Mouse (Mus musculus) embryonic facial prominence, embryonic 10.5 days (tissue): ENCODE results near the gene Gm49416. TPM values are rescaled to one million over a fixed set of nuclear protein-coding genes. Genes with fewer than 3 reads are reported as not detected.
"Not testable (repeated sequence)": the region's sequence is repeated elsewhere in the genome, so short reads cannot be mapped to it uniquely, and the experiment has no call there.

ENCODE experiments used
- DNase-seq: peaks from one replicate; pipeline ENCODE4 v3.0.0-alpha.2; 2017; ENCODE audit warnings: low spot score
- H3K27ac ChIP-seq: fragments of 300-500 bp; sonication (generic); replicated peaks from 2 replicates; pipeline ENCODE4 v1.5.1; 2016; ENCODE audit warnings: mild to moderate bottlenecking
- H3K27me3 ChIP-seq: fragments of 300-500 bp; sonication (generic); replicated peaks from 2 replicates; pipeline ENCODE4 v1.6.1; 2016; ENCODE audit warnings: low read depth, mild to moderate bottlenecking; ENCODE audit not compliant: poor library complexity, severe bottlenecking
- H3K36me3 ChIP-seq: fragments of 300-500 bp; sonication (generic); replicated peaks from 2 replicates; pipeline ENCODE4 v1.6.1; 2016; ENCODE audit warnings: mild to moderate bottlenecking, moderate library complexity
- H3K4me1 ChIP-seq: fragments of 300-500 bp; sonication (generic); 2 replicates; pipeline ENCODE4 v1.6.1; 2016
- H3K4me3 ChIP-seq: fragments of 300-500 bp; sonication (generic); 2 replicates; pipeline ENCODE4 v1.5.1; 2016; ENCODE audit warnings: mild to moderate bottlenecking, moderate library complexity
- H3K9me3 ChIP-seq: fragments of 300-500 bp; sonication (generic); 2 replicates; pipeline ENCODE4 v1.6.1; 2016; ENCODE audit warnings: mild to moderate bottlenecking
- WGBS: fragments of 180-500 bp; shearing (Covaris S2); methylation state at CpG from one replicate; pipeline ENCODE4 v1.1.7; 2016; 5-methylcytosine and 5-hydroxymethylcytosine counted together
- polyA plus RNA-seq: library from polyadenylated mRNA; unstranded; fragments of >200 nt; fragmentation: Nextera tagmentation; extraction: Ambion mirVana; gene quantifications from 2 replicates; pipeline ENCODE4 v1.2.1, GENCODE M21; 2016

The Gm49416 gene
- polyA plus RNA-seq, 1 experiment from 2014 or later, result 0.59 TPM

DNA sequence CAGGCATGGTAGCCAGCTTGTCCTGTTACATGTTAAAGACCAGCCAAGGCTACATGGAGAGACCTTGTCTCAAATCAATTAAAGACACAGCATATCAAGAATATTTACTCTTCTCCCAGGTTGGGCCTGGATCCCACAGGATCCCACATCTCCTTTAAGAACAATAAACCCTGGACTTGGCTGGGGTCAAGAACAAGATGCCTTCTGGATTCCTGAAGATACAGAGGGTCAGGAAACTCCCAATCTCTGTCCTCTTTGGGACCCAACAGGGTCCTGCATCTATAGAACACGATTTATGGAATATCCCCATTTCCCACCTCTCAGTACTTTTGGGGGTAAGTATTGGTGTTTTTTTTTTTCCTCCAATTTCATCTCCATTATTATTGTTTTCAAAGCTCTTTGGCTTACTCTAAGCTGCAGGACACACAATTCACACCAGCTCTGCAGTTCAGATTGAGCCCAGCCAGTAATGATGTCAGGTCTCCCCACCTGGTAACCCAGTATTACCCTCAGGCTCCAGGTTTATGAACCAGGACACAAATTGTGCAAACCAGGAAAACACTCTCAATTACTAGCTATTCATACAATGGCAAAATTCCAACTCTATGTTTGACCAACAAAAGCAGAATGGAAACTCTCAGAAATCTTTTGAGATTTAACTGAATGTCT is 1.7 kb upstream of the Gm49416 start:
- Histone ChIP-seq H3K4me1 (peaks cover 17% of the 10 kb centered on the region), H3K36me3 (peaks cover 23% of the 10 kb centered on the region), H3K27ac (peak overlapping the region; percentile 93), H3K27me3 (no peaks in the 10 kb centered on the region), H3K4me3 (peak overlapping the region; percentile 71), H3K9me3 (no peaks in the 10 kb centered on the region)
- WGBS, result 46% methylated on average over 1 of the region's 1 CpGs
- DNase-seq, result no peak

DNA sequence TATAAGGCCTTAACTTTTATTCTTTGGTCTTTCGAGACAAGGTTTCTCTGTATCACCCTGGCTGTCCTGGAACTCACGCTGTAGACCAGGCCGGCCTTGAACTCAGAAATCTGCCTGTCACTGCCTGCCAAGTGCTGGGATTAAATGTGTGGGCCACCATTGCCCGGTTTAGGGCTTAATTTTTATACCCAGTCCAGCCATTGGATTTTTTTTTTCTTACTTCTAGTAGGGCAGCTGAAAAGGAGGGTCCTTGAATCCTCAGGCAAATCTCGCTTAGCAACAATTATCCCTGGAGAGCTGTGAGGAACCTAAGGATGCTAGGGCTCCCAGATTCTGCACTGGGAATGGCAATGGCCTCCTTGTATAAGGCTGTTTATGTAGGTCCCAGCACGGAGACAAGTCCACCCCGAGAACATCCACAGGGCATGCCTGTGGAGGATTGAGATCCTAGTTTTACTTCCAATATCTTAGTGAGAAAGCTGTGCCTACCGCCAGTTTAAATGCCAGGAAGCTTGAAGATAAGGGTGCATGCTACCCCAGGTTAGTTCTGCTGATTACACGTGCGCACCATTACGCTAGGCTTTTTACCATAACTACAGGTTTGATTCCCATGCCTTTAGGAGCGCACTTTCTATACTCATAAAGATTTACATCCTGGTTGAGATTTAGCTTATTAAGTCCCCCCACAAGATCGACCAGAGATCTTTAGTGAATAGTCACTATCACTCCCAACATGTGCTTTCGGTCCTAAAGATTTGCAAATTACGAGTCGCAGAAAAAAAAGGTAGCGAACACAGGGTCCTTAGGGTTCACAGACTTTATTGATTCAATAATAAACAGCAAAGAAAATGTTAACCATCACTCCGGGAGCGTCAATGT is 902 bp upstream of the Gm49416 start:
- peaks cover 17% of the 10 kb centered on the region for H3K4me1 ChIP-seq
- H3K36me3 ChIP-seq, result peaks cover 23% of the 10 kb centered on the region
- no peaks in the 10 kb centered on the region for H3K27me3 ChIP-seq
- peak; percentile 18 for DNase-seq
- H3K4me3 ChIP-seq, result peak overlapping the region; percentile 71
- WGBS, result 15% methylated on average over 19 of the region's 19 CpGs
- no peaks in the 10 kb centered on the region for H3K9me3 ChIP-seq
- peak overlapping the region; percentile 93 for H3K27ac ChIP-seq

- Histone ChIP-seq H3K27ac (peak within 1 kb of the TSS; percentile 95), H3K4me1 (peaks cover 38% of the 10 kb centered on the region), H3K9me3 (no peaks in the 10 kb centered on the region), H3K36me3 (peaks cover 51% of the 10 kb centered on the region), H3K4me3 (peak within 1 kb of the TSS; percentile 91), H3K27me3 (no peaks in the 10 kb centered on the region)
- peak; percentile 88 for DNase-seq
- 4% methylated on average over 54 of the region's 54 CpGs for WGBS
Measured at GRCm38 (mm10) chr19:8892829-8893766, 4.4 kb downstream of the Gm49416 start, which contains the start of gene Ints5. Gene Ints5, plus strand, starts transcription at chr19:8893005.

DNA sequence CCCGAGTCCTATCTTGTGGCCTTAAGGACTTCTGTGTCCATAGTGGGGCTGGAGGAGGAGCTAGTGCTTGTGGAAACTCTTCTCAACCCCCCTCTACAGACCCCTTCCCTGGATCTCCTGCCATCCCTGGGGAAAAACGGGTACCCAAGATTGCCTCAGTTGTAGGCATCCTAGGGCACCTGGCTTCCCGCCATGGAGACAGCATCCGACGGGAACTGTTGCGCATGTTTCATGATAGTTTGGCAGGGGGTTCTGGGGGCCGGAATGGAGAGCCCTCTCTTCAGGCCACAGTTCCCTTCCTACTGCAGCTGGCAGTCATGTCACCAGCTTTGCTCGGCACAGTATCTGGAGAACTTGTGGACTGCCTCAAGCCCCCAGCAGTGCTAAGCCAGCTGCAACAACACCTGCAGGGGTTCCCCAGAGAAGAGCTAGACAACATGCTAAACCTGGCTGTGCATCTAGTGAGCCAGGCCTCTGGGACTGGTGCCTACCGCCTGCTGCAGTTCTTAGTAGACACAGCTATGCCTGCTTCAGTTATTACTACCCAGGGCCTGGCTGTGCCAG is 6.8 kb downstream of the Gm49416 start:
- Histone ChIP-seq H3K4me1 (peaks cover 44% of the 10 kb centered on the region), H3K9me3 (no peaks in the 10 kb centered on the region), H3K27ac (no peak overlapping the region), H3K27me3 (no peaks in the 10 kb centered on the region), H3K4me3 (no peak overlapping the region; the same call in 1 of the 2 replicates), H3K36me3 (peaks cover 47% of the 10 kb centered on the region)
- no peak for DNase-seq
- WGBS, result 89% methylated on average over 9 of the region's 9 CpGs

- peaks cover 45% of the 10 kb centered on the region for H3K36me3 ChIP-seq
- WGBS, result 89% methylated on average over 5 of the region's 5 CpGs
- H3K27ac ChIP-seq, DNase-seq, H3K27me3 ChIP-seq, H3K9me3 ChIP-seq: not testable (repeated sequence)
- peaks cover 44% of the 10 kb centered on the region for H3K4me1 ChIP-seq
- H3K4me3 ChIP-seq, result peak overlapping the region; percentile 93; the same call in 1 of the 2 replicates
Measured at GRCm38 (mm10) chr19:8896231-8896630, 7.5 kb downstream of the Gm49416 start.

DNA sequence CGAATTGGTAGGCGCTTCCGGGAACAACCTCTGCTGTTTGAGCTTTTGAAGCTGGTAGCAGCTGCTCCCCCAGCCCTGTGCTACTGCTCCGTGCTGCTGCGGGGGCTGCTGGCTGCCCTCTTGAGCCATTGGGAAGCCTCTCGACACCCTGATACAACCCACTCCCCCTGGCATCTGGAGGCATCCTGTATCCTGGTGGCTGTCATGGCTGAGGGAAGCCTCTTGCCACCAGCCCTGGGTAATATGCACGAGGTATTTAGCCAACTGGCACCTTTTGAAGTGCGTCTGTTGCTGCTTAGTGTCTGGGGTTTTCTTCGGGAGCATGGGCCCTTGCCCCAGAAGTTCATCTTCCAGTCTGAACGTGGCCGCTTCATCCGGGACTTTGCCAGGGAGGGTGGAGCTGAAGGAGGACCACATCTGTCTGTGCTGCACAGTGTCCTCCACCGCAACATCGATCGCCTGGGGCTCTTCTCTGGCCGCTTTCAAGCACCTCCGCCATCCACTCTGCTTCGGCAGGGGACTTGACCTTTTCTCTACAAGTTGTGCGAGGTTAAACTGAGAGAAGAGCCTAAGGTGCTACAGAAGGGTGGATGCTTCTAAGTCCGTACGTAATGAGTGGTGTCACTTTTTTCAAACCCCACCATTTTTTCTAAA is 8.6 kb downstream of the Gm49416 start:
- Histone ChIP-seq H3K4me3 (peak overlapping the region; percentile 93), H3K36me3 (peaks cover 49% of the 10 kb centered on the region), H3K27ac (peak overlapping the region; percentile 96), H3K4me1 (peaks cover 44% of the 10 kb centered on the region)
- H3K9me3 ChIP-seq, H3K27me3 ChIP-seq: not testable (repeated sequence)
- peak; percentile 65 for DNase-seq
- 26% methylated on average over 21 of the region's 21 CpGs for WGBS

DNA sequence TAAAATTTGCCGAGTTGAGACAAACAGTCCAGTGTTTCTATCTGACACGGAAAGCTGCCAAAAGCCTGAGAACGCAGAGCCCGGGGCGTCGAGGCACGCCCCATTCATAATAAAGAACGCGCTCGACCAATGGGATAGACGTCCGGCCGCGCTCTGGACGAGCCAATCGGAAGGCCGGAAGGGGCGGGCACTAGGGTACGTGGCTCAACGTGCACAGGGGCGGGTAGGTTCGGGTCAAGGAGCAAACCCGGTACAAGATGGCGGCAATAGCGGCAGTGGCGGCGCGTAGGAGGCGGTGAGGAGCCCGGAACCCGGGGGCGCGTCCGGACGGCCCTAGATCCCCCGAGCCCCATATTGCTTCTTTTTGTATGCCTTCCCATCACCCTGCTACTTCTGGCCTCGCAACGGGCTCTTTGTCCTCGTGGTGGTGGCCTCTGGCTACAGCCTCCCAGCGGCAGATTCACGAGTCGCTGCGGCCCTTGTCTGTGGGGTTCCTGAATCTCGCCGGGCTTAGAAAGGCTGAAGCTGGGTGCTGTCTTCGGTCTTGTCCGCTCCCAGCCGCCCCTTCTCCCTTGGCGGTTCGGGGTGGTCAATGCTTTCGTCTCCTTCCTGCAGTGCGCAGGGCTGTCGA is 9.3 kb downstream of the Gm49416 start, which contains the start of gene Ganab:
Gene Ganab (plus strand): TSS at position 207 of the 631 bp plus-strand sequence.
- peaks cover 44% of the 10 kb centered on the region for H3K4me1 ChIP-seq
- H3K36me3 ChIP-seq, result peaks cover 56% of the 10 kb centered on the region
- H3K27me3 ChIP-seq, result no peaks in the 10 kb centered on the region
- peak within 1 kb of the TSS; percentile 93 for H3K4me3 ChIP-seq
- DNase-seq, result peak; percentile 98
- WGBS, result under 1% methylated on average over 53 of the region's 53 CpGs
- H3K9me3 ChIP-seq, result no peaks in the 10 kb centered on the region
- H3K27ac ChIP-seq, result peak within 1 kb of the TSS; percentile 96

- WGBS, result 17% methylated on average over 13 of the region's 13 CpGs
- H3K4me3 ChIP-seq, result peak overlapping the region; percentile 93
- DNase-seq, result no peak
- H3K27ac ChIP-seq, result peak overlapping the region; percentile 96
- peaks cover 62% of the 10 kb centered on the region for H3K36me3 ChIP-seq
- peaks cover 42% of the 10 kb centered on the region for H3K4me1 ChIP-seq
- H3K9me3 ChIP-seq, result no peaks in the 10 kb centered on the region
- H3K27me3 ChIP-seq, result no peaks in the 10 kb centered on the region
Measured at GRCm38 (mm10) chr19:8898576-8898975, 9.8 kb downstream of the Gm49416 start.

DNA sequence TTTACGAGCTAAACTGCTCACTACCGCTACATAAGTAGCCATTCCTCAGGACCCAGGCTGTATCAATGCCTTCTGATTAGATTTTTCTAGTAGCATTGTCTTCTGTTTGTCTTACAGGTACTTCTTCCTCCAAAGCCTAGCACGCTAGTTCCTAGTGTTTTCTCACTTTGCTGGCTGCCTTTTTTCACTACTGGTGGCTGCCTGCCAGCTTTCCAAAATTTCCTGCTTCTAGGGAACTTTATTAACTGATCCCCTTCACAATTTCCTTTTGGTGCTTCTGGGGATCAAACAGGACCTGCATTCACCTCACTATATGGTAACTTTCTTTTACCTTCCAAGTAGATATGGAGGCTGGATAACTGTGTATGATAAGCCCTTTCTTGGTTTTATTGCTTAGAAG is 10.4 kb downstream of the Gm49416 start:
- Histone ChIP-seq H3K9me3 (no peaks in the 10 kb centered on the region), H3K4me3 (peak overlapping the region; percentile 93), H3K27me3 (no peaks in the 10 kb centered on the region), H3K4me1 (peaks cover 37% of the 10 kb centered on the region), H3K36me3 (peaks cover 67% of the 10 kb centered on the region), H3K27ac (no peak overlapping the region)
- WGBS, result 72% methylated on average over 3 of the region's 3 CpGs
- DNase-seq, result no peak

GRCm38 (mm10) chr19:8903412-8903811 is 14.7 kb downstream of the Gm49416 start:
- no peak for DNase-seq

GRCm38 (mm10) chr19:8908531-8908930 is 19.8 kb downstream of the Gm49416 start:
- WGBS, result 90% methylated on average over 6 of the region's 6 CpGs
- H3K27ac ChIP-seq, result no peak overlapping the region
- no peak overlapping the region for H3K4me3 ChIP-seq
- no peak for DNase-seq
- H3K36me3 ChIP-seq, result peaks cover 100% of the 10 kb centered on the region
- H3K27me3 ChIP-seq, result no peaks in the 10 kb centered on the region
- no peaks in the 10 kb centered on the region for H3K4me1 ChIP-seq
- H3K9me3 ChIP-seq, result no peaks in the 10 kb centered on the region

More at GRCm38 (mm10) chr19:8903412-8903811, 14.7 kb downstream of the Gm49416 start:
- no peaks in the 10 kb centered on the region for H3K27me3 ChIP-seq
- peaks cover 81% of the 10 kb centered on the region for H3K36me3 ChIP-seq
- H3K9me3 ChIP-seq, result no peaks in the 10 kb centered on the region
- H3K27ac ChIP-seq, result no peak overlapping the region
- H3K4me1 ChIP-seq, result peaks cover 11% of the 10 kb centered on the region
- 95% methylated on average over 5 of the region's 5 CpGs for WGBS
- no peak overlapping the region for H3K4me3 ChIP-seq
